Mouse (Mus musculus) thymus, adult 2 months (tissue): ENCODE results near the gene Ccng2. TPM values are rescaled to one million over a fixed set of nuclear protein-coding genes. Genes with fewer than 3 reads are reported as not detected.

ENCODE experiments used
- DNase-seq: peaks from one replicate; pipeline ENCODE4 v3.0.0; 2021
- H3K27ac ChIP-seq: fragments of 200-500 bp; 2 replicates; pipeline ENCODE4 v1.5.1; 2012; ENCODE audit warnings: low read length, control low read depth; ENCODE audit not compliant: control insufficient read depth, insufficient read depth
- H3K27me3 ChIP-seq: fragments of 200-500 bp; 2 replicates; pipeline ENCODE4 v1.6.1; 2012; ENCODE audit warnings: mild to moderate bottlenecking, low read length, moderate library complexity, mixed read lengths; ENCODE audit not compliant: control insufficient read depth, insufficient read depth
- H3K36me3 ChIP-seq: fragments of 200-500 bp; 2 replicates; pipeline ENCODE4 v1.6.1; 2012; ENCODE audit warnings: mild to moderate bottlenecking, low read length, moderate library complexity; ENCODE audit not compliant: control insufficient read depth, insufficient read depth
- H3K4me1 ChIP-seq: fragments of 200-500 bp; replicated peaks from 2 replicates; pipeline ENCODE4 v1.6.1; 2012; ENCODE audit warnings: low read length; ENCODE audit not compliant: control insufficient read depth, insufficient read depth
- H3K4me3 ChIP-seq: fragments of 200-500 bp; 2 replicates; pipeline ENCODE4 v1.5.1; 2012; ENCODE audit warnings: mild to moderate bottlenecking, low read length, control low read depth, moderate library complexity; ENCODE audit not compliant: control insufficient read depth, insufficient read depth
- CTCF ChIP-seq: fragments of 200-500 bp; IDR thresholded peaks from 2 replicates; pipeline ENCODE4 v1.5.1; 2012; ENCODE audit warnings: mild to moderate bottlenecking, control low read depth, low read length, moderate library complexity, borderline replicate concordance; ENCODE audit not compliant: control insufficient read depth, poor library complexity, insufficient read depth; ENCODE audit errors: extremely low read depth
- POLR2A ChIP-seq: fragments of 200-500 bp; IDR thresholded peaks from 2 replicates; pipeline ENCODE4 v1.6.1; 2012; ENCODE audit warnings: mild to moderate bottlenecking, low read length, control low read depth, moderate library complexity; ENCODE audit not compliant: control insufficient read depth, poor library complexity, insufficient read depth; ENCODE audit errors: extremely low read depth
- WGBS: fragments of 180-500 bp; shearing (Covaris S2); methylation state at CpG from one replicate; pipeline ENCODE4 v1.1.7; 2018; 5-methylcytosine and 5-hydroxymethylcytosine counted together
- polyA plus RNA-seq: library from polyadenylated mRNA; depleted of rRNA; stranded (reverse); fragments of >200 nt; gene quantifications from 2 replicates; pipeline ENCODE4 v1.2.3, GENCODE M21; 2012

Ccng2 gene
- polyA plus RNA-seq, 1 experiment, result 78.4 TPM

DNA sequence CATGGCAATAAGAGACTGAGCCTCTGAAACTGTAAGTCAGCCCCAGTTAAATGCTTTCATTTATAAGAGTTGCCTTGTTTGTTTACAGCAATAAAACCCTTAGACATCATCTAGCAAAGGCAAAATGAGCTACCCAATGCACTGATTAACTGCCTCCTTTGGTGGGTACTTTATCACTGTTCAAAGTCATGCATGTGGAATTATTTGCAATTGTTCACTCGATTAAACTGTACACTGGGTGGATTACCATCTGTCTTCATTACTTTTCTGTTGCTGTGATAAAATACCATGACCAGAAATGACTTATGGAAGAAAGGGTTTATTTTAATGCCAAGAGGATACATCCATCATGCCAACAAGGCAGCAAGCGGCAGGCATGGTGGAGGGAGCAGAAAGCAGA, 21.8 kb upstream of the Ccng2 start:
- H3K36me3 ChIP-seq, result no peaks in the 10 kb centered on the region
- TF ChIP-seq POLR2A (no peak), CTCF (no peak)
- no peaks in the 10 kb centered on the region for H3K27me3 ChIP-seq
- no peaks in the 10 kb centered on the region for H3K4me1 ChIP-seq
- no peak overlapping the region for H3K27ac ChIP-seq
- 69% methylated on average over 2 of the region's 2 CpGs for WGBS
- H3K4me3 ChIP-seq, result no peak overlapping the region
- DNase-seq, result no peak

DNA sequence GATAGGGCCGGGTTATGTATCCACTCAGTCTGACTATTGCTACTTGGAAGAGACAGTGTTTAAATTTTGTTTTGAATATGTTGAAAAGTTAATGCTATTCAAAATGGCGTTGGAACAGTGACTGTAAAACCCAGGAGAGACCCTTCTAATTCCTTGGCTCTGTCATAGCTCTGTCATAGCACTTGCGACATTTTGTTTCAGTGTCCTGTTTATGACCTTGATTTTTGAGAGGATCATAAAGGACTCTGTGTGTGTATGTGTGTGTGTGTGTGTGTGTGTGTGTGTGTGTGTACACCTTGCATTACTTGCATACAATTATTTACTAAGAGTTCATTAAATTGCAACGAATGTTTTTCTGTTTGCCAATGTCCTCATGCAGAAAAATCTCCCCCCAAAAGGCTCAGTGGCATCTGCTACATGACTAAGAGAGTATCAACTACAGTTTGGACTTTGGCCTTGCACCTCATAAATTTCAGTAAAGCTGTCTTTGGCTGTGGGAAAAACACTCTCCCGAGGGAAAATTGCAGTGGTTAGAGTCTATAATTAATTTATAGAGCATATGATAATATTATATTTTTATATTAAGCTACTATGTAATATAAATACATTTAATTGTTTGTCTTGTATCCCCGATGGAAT, 17.0 kb upstream of the Ccng2 start:
- Histone ChIP-seq H3K4me1 (no peaks in the 10 kb centered on the region), H3K36me3 (no peaks in the 10 kb centered on the region), H3K27me3 (no peaks in the 10 kb centered on the region), H3K4me3 (no peak overlapping the region), H3K27ac (no peak overlapping the region)
- TF ChIP-seq POLR2A, result no peak
- TF ChIP-seq CTCF, result no peak
- WGBS, result 91% methylated on average over 6 of the region's 6 CpGs
- DNase-seq, result no peak

GRCm38 (mm10) chr5:93251001-93251760, 15.9 kb upstream of the Ccng2 start:
- WGBS, result 94% methylated on average over 12 of the region's 12 CpGs
- Histone ChIP-seq H3K4me1 (no peaks in the 10 kb centered on the region), H3K36me3 (no peaks in the 10 kb centered on the region), H3K27ac (no peak overlapping the region), H3K27me3 (no peaks in the 10 kb centered on the region), H3K4me3 (no peak overlapping the region)
- DNase-seq, result no peak
- TF ChIP-seq POLR2A (no peak), CTCF (no peak)

- TF ChIP-seq CTCF (no peak), POLR2A (no peak)
- Histone ChIP-seq H3K27ac (no peak overlapping the region; the same call in 1 of the 2 replicates), H3K4me3 (no peak overlapping the region), H3K27me3 (no peaks in the 10 kb centered on the region), H3K36me3 (no peaks in the 10 kb centered on the region), H3K4me1 (no peaks in the 10 kb centered on the region)
- no peak for DNase-seq
- WGBS, result 53% methylated on average over 5 of the region's 5 CpGs
Measured at GRCm38 (mm10) chr5:93255759-93256265, 11.2 kb upstream of the Ccng2 start.

DNA sequence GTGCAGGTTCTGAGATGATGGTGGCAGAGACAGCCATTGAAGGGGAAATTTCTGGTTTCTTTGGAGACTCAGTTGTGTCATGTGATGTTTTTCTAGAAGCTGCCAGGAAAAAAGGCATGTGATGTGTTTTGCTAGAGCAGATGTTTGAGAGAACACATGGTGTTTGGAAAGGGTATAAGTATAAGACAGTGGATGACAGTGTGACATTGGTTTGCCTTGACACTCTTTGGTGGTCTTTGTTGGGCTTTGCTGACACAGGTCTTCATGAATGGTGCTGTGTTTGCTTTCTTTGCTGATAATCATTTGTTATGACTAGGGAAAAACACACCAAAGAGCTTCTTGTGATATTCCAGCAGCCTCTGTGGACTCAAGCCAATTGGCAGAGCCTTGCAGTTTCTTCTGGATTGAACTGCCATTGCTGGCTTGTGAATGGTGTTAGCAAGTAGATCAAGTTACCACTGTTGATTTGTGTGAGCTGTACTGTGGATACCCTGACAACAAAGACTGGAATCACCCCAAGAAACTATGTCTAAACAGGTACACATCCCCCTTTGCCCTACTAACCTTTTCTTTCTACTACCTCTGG, 10.1 kb upstream of the Ccng2 start:
- no peak overlapping the region for H3K4me3 ChIP-seq
- H3K4me1 ChIP-seq, result no peaks in the 10 kb centered on the region
- no peaks in the 10 kb centered on the region for H3K36me3 ChIP-seq
- DNase-seq, result no peak
- H3K27ac ChIP-seq, result no peak overlapping the region; the same call in 1 of the 2 replicates
- H3K27me3 ChIP-seq, result no peaks in the 10 kb centered on the region
- TF ChIP-seq POLR2A (no peak), CTCF (no peak)

DNA sequence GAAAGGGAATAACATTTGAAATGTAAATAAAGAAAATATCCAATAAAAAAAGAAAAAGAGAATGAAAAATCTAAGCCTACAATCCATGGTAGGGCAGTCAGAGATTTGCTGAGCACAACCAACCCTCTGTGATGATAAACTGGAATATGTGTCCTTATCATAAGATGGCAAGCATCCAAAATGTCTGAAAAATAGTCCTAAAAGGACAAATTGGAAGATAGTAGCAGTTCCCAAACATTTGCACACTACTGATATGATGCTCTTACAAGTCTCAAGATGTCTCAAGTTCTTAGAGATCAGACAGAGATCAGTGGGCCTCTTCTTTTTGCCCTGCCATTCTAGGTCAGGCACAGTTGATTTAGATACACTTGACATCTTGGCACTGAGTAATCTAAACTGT, 7.7 kb upstream of the Ccng2 start:
- TF ChIP-seq POLR2A (no peak), CTCF (no peak)
- no peak overlapping the region for H3K27ac ChIP-seq
- no peak overlapping the region for H3K4me3 ChIP-seq
- DNase-seq, result no peak
- H3K36me3 ChIP-seq, result no peaks in the 10 kb centered on the region
- H3K27me3 ChIP-seq, result no peaks in the 10 kb centered on the region
- H3K4me1 ChIP-seq, result peaks cover 9% of the 10 kb centered on the region
